Mouse (Mus musculus) thymus, postnatal 10 days (tissue): ENCODE measurements around the gene B4galt3.

ENCODE experiments used
- DNase-seq, 2 experiments: peaks; one replicate each; pipeline ENCODE4 v3.0.0; 2021; ENCODE audit warnings: low spot score in 2 of 2

B4galt3 gene

DNA sequence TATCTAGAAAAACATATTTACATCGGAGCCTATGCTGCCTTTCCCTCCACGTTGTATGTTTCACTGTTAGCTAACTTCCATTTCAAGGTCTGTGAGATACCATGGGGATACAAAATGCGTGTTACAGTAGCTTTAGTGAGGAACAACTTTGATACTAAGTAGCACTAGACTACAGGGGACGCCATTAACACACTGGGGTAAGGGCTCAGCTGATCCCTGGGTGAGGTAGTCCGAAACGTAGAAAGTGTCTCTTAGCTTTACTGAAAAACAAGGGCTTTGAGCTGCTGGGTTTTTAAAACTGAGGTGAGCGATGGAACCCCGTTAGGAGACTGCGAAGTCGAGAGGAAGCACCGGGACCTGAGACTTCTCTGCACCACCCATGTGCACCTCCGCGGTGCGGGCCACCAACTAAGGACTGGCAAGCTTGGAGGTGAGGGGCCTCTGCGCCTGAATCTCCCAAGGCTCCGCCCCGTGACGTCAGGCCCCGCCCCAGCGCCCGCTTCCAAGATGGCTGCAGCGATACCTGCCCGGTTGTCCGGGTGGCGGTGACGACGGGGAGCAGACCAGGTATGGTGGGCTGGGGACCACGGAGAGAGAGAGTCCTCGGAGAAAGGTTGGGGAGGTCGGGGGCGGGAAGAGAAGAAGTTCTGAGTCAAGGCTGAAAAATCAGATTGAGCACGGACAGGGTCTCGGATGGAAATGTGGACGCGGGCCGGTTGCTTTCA, at the start of gene B4galt3:
B4galt3 (plus strand) TSS at position 481 of the 725 bp plus-strand sequence.
- peak; percentile 96 to 99 for DNase-seq

DNA sequence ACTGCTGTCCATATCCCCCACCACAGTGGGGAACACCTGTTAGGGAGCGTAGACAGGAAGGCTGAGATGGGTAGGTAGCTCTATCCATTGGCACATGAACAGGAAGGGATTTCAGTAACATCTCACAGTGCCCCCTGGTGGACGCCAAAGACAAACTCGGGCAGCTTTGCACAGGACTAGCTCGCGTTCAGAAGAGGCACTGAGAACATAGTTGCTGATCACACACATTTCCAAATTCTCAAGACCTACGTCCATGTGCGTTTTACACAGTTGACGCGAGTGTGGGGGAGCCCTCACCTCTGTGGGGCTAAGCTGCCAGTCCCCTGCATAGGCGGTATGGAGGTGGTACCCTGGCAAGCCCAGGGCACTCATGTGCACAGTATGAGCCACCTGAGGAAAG, 49.3 kb upstream of the B4galt3 start:
- peak; percentile 63 to 86 for DNase-seq

GRCm38 (mm10) chr1:171221281-171222193, 48.6 kb upstream of the B4galt3 start:
- peak; percentile 22 to 31 for DNase-seq

GRCm38 (mm10) chr1:171222238-171223155, 47.6 kb upstream of the B4galt3 start, which contains the start of gene Tomm40l:
TSS of gene Tomm40l (minus strand) at chr1:171222514.
- peak; percentile 81 to 90 for DNase-seq

GRCm38 (mm10) chr1:171223168-171223567, 47.0 kb upstream of the B4galt3 start:
- no peak for DNase-seq

DNA sequence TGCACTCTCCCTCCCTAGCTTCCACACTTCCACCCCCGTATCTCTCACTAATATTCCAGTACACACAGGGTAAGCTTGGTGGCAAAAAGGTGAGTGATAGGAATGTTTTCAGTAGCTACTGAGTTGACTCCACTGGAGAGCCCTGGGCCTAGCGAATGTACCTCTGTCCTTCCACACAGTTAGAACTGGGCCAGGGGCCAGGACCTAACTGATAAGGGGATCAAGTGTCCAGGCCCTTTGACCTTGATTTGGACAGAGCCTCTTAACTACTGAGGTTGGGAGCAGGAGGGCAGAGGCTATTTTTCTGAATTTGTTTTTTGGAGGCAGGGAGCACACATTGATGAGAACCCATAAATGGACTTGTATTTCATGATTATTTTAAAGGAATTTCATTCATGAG, 46.3 kb upstream of the B4galt3 start:
- no peak for DNase-seq

DNA sequence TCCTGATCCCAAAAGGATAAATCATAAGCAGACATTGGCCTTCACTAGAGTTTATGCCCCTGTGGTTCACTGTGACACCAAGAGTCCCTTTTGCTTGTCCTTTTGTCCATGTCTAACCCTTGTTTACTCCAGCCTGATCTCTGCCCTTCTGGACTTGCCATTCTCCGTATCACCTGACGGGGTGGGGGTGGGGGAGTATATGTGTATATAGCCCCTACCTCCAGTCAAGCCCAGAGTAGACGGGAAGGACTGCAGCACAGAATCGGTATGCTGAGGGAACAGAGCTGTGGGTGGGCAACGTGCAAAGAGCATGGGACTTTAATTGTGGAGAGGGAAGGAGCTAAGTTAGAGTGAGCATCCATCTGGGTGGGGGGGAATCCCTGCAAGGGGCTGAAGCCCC, 45.3 kb upstream of the B4galt3 start, which contains the start of gene Apoa2:
Apoa2 (plus strand) TSS at position 198 of the 400 bp plus-strand sequence.
- DNase-seq, result no peak

- DNase-seq, result no peak
Observed at GRCm38 (mm10) chr1:171226780-171227179, 43.3 kb upstream of the B4galt3 start.

DNA sequence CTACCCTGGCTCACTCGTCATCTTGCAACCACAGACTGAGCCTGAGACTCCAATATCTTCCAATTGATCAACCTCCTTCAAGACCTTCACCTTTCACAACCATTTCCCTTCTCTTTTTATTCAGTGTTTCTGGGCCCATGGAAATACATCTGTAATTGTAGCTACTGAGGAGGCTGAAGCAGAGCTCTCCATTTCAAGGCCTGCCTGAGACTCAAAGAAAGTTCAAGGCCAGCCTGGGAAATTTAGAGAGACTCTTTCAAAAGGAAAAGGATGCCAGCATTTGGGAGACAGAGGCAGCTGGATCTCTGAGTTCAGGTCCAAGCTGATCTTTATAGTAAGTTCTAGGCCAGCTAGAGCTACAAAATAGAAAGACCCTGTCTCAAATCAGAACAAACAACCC, 42.2 kb upstream of the B4galt3 start:
- DNase-seq, result no peak

GRCm38 (mm10) chr1:171229750-171230149, 40.4 kb upstream of the B4galt3 start:
- no peak for DNase-seq

- DNase-seq, result no peak
Observed at GRCm38 (mm10) chr1:171230215-171230614, 39.9 kb upstream of the B4galt3 start.

DNA sequence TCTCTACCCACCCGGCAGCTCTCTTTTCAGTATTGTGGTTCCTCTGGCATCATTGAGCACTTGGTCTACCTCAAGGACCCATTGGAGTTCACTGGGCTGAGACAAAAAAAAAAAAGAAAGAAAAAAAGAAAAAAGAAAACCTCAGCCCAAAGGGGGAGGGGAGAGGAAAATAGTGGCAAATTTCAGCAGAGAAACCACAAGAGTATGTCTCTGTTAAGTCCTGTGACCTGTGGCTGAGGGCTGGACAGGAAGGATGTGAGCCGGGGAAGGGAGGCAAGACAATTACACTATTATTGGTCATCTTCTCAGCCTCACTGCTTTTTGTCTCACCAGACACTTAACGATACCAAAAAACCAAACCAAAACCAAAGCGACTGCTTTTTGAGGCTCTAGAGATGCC, 38.3 kb upstream of the B4galt3 start:
- DNase-seq, result no peak

- DNase-seq, result no peak
Observed at GRCm38 (mm10) chr1:171232348-171232747, 37.8 kb upstream of the B4galt3 start.

- no peak for DNase-seq
Observed at GRCm38 (mm10) chr1:171232800-171233730, 37.1 kb upstream of the B4galt3 start.

- no peak for DNase-seq
Observed at GRCm38 (mm10) chr1:171234126-171234525, 36.0 kb upstream of the B4galt3 start, which contains the start of gene Fcer1g. TSS of gene Fcer1g (minus strand) at chr1:171234365.

- no peak for DNase-seq
Observed at GRCm38 (mm10) chr1:171234538-171234937, 35.6 kb upstream of the B4galt3 start.

GRCm38 (mm10) chr1:171235791-171236190, 34.3 kb upstream of the B4galt3 start:
- no peak for DNase-seq

DNA sequence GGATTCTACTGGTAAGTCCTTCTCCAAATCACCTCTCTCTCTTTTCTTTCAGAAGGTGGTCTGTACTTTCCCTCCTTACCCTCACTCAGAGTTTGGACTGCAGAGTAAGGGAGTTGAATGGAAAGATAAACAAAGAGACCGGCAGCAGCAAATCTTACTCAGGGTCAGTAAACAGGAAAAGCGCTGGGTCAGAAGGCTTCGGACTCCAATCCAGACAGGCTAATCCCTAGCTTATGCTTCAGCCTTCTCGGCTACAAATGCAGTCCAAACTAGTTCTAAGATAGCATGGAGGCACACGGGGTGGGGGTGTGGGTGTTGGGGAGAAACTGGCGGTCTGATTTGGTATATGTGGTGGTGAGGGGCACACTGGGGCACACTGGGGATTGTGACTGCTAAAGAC, 32.7 kb upstream of the B4galt3 start:
- no peak for DNase-seq

DNA sequence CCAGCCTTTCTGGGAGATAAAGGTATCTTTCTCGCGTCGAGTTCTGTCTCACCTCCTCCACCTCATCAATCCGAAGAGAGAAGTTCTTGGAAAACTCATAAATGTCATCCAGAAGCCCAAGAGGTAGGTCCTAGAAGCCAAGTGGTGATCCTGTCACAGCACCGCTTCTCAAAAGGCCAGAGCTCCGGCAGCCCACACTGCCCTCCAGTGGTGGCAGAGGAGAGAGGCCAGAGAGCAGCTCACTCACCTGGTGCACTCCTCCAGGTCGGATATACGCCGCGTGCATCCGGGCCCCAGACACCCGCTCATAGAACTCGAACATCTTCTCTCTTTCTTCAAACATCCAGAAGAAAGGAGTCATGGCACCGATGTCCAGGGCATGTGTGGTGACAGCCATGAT, 31.7 kb upstream of the B4galt3 start:
- DNase-seq, result peak in 1 of 2 experiments; percentile 47

DNA sequence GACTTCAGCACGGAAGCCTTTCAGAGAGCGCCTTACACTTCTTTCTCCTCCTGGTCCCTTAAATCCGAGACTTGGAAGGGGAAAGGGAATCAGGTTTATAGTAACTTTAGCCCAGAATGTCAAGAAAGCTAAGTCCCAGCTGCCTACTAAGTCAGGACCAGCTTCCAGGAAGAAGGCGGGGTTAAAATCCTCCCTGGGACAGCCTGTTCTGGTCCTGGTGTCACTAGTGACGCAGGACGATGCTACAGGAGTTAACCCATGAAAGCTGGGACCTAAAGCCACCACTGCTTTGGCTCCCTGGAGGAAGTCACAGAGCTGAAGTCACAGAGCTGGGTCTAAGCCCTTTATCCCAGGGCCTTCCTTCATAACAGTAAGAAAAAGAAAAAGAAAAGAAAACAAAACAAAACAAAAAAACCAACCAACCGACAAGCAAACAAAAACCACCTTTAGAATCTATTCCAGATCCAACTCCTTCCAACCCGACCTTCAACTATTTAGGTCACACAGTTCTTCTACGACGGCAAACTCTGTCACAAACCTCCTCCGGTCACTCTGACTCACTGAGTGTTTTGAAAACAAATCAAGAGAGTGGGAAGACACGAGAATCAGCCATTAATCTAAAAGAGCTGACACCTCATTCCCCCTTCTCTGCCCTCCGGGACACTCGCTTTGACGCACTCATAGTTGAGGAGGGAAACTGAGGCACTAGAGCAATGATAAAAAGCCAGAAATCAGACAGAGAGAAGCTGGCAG, 30.0 kb upstream of the B4galt3 start:
- DNase-seq, result no peak
